Mouse (Mus musculus) left cerebral cortex, adult 18-20 months (tissue): ENCODE results near the gene Phlpp1. TPM values are rescaled to one million over a fixed set of nuclear protein-coding genes. Genes with fewer than 3 reads are reported as not detected.

Experiments used
- total RNA-seq, 2 experiments: library from RNA; stranded (reverse); gene quantifications; 2 replicates each; pipeline ENCODE4 v1.2.3; 2021

Gene Phlpp1
- total RNA-seq, 2 experiments from 2014 or later, result 62.0 to 66.9 TPM

Other genes with a start within 250 kb of the Phlpp1 start
- gene Zcchc2, start 181.3 kb upstream of the Phlpp1 start, total RNA-seq, result 10 to 100 TPM; 22.2 to 24.0 TPM